Mouse (Mus musculus) gastrocnemius, adult 18-20 months (tissue): Measurements from ENCODE around the gene Arhgef5. TPM values are rescaled to one million over a fixed set of nuclear protein-coding genes. Genes with fewer than 3 reads are reported as not detected.

Experiments used
- DNase-seq: peaks from one replicate; pipeline ENCODE4 v3.0.0; 2021; ENCODE audit warnings: low spot score
- total RNA-seq, 2 experiments: library from RNA; stranded (reverse); gene quantifications; 2 replicates each; pipeline ENCODE4 v1.2.3; 2021

Arhgef5 gene
- total RNA-seq, 2 experiments from 2014 or later, result 2.9 to 3.0 TPM

DNA sequence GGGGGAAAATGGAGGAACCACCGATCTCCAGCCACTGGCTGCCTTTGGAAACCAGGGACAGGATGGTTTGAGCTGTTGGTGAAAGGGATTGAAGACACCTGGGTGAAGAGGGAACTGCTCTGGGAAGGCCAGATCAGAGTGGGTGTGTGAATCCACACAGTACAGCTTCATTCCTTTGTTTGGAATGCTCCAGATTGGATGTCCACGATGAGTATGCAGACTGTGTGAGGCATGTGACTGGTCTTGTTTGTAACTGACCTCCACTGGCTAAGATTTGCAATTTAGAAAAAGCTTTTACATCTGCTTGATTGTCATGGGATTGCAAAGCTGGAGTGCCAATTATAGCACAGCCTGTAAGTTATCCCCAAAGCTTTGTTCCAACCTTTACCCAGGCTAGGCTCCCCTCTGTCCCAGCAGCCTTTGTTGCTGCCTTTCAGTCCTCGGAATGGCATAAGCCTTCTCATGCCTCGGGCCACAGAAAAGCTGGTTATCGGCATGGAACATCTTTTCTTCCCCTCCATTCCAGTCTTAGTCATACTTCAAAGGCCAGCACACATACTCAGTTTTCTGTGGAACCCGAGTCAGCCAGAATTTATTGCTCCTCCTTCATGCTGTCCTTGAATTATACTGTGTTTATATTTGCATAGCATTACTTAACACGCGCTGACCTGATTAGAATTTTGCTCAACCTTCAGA lies 47.7 kb downstream of the Arhgef5 start:
- no peak for DNase-seq

DNA sequence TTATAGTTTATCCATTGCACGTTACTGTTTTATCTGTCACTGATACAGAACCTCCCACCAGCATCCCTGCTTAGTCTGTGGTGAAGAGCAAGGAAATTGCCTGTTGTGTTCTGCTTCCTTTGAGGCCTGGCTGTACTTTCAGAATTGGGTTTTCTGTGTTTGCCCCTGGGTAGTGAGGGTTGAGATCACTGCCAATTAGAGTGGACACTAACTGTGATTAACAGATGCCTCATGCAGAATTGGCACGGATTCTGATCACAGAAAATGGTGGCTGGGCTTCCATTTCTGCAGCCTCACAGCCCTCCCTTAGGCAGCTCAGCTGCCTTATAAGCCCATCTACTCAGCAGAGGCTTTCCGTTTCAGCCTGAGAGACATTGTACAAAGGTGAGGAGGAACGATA lies 68.1 kb downstream of the Arhgef5 start:
- DNase-seq, result no peak

DNA sequence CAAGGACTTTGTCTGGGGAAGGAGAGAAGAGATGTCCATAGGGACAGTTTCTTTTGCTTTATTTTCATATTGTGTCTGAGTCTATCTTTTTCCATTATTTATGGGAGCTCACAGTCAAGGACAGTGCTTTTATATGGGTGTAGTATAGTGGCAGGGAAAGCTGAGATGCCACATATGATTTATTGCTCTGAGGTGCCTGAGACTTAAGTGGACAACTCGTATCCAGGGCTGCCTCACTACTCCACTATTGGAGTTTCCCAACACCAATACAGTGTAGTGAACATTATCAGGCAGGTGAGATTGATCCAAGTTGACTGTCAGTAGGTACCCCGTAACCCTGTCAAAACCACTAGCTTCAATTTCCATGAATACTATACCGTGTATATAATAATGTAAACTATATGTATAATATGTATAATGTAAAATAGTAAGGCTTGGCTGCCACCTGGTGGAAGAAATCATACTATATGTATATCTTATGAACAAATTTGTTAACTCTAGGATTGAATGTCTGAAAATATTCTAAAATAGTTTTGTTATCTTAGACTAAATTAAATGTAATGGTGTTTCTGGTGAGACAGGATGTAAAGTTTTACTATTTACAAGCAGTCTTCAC lies 70.3 kb downstream of the Arhgef5 start:
- no peak for DNase-seq

DNA sequence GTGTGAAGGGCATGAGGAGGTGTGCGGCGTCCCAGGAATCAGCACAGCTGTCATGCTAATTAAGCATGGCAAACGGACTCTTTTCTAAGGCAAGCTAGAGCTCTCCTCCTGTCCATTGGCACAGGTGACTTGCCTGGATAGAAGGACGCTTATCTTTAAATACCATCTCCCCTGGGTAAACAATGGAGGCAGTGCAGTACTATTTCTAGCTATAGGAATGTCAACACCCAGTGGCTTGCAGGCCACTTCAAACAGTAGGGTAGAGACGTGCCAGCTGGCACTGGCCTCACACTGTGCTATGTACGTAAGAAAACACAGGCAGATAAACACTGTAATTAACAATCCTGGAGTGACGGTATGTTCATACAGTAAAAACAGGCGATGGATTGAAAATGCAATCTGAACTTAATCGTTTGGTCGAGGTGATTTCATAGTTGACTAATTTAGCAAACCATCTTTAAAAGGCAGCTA lies 72.1 kb downstream of the Arhgef5 start:
- no peak for DNase-seq

- DNase-seq, result no peak
Measured at GRCm38 (mm10) chr6:43338804-43339203, 73.4 kb downstream of the Arhgef5 start.

Other genes starting within 250 kb of the Arhgef5 start
- not detected for gene Olfr441, start 159.2 kb upstream of the Arhgef5 start, total RNA-seq
- gene Olfr237-ps1, start 119.0 kb upstream of the Arhgef5 start, total RNA-seq, result not detected
- gene Olfr437, start 102.3 kb upstream of the Arhgef5 start, total RNA-seq, result not detected
- not detected for gene Olfr13, start 93.4 kb upstream of the Arhgef5 start, total RNA-seq
- not detected for gene Olfr435, start 68.4 kb upstream of the Arhgef5 start, total RNA-seq
- gene Olfr434, start 52.6 kb upstream of the Arhgef5 start, total RNA-seq, result not detected
- gene Olfr47, start 34.1 kb upstream of the Arhgef5 start, total RNA-seq, result not detected
- gene Nobox, start 44.0 kb downstream of the Arhgef5 start, total RNA-seq, result not detected